8 mouse cellular contexts compared by ENCODE assay signal in genomic region chr7:130546791-130547484, GRCm38 (mm10). TPM values are rescaled to one million over a fixed set of nuclear protein-coding genes. Genes with fewer than 3 reads are reported as not detected.
DNase-seq lines count a peak whose midpoint lies in the region; ATAC-seq lines count a peak whose summit lies in the region.

No protein-coding gene starts in this region.

- H3K9me3 ChIP-seq in hindbrain, embryonic 14.5 days (ENCODE audit: control insufficient read depth, low read length) = no peaks in the 10 kb centered on the region

- H3K36me3 ChIP-seq in hindbrain, embryonic 14.5 days (replicated peaks; ENCODE audit: control insufficient read depth, insufficient read depth) = peaks cover 22% of the 10 kb centered on the region

- peak overlapping the region; percentile 85 for H3K9ac ChIP-seq in hindbrain, embryonic 14.5 days

- H3K27ac ChIP-seq in hindbrain, embryonic 14.5 days = peak overlapping the region; percentile 98

- H3K4me2 ChIP-seq in hindbrain, embryonic 14.5 days (replicated peaks) = peak overlapping the region; percentile 79

- ATAC-seq in hindbrain, embryonic 14.5 days (ENCODE audit: low FRiP score) = peak; percentile 95

- H3K4me1 ChIP-seq in hindbrain, embryonic 14.5 days (replicated peaks; ENCODE audit: control insufficient read depth, insufficient read depth, low read length) = peaks cover 10% of the 10 kb centered on the region

- DNase-seq in R1 (ENCODE audit: low read depth, low spot score) = peak; percentile 96
- DNase-seq in cerebellum, postnatal 25 days = peak; percentile 95 to 97
- DNase-seq in frontal cortex, postnatal 25 days (ENCODE audit: low spot score in 2 of 2) = peak; percentile 76 to 85
- DNase-seq in hindbrain, embryonic 14.5 days (ENCODE audit: low spot score) = peak; percentile 91
- peak; percentile 89 for DNase-seq in layer of hippocampus, postnatal 36 days
- peak; percentile 95 for DNase-seq in lung, postnatal 36 days
- peak; percentile 95 for DNase-seq in retina, postnatal 1 day
- DNase-seq in urinary bladder, adult 18-20 months (ENCODE audit: low spot score in 2 of 2) = peak; percentile 87 to 91

- no peaks in the 10 kb centered on the region for H3K27me3 ChIP-seq in hindbrain, embryonic 14.5 days (ENCODE audit: control insufficient read depth, insufficient read depth, low read length)

- peak overlapping the region; percentile 98 for H3K4me3 ChIP-seq in hindbrain, embryonic 14.5 days (replicated peaks; ENCODE audit: low read length)

- WGBS in hindbrain, embryonic 14.5 days = under 1% methylated on average over 84 of the region's 84 CpGs

RNA-seq across cellular contexts. Expression of gene Nsmce4a, which starts 26.0 kb away (rescaled TPM):
- 96.7 and 99.6 TPM in 2 replicates for polyA plus RNA-seq in hindbrain, embryonic 14.5 days (2014; fragmentation: Nextera tagmentation; extraction: Ambion mirVana)
- total RNA-seq in layer of hippocampus, postnatal 36 days (2021) = 10 to 100 TPM; 41.5 to 41.8 TPM

RNA-seq across cellular contexts. Expression of gene Ate1, which starts 26.8 kb away (rescaled TPM):
- 104 and 108 TPM in 2 replicates for polyA plus RNA-seq in hindbrain, embryonic 14.5 days (2014; fragmentation: Nextera tagmentation; extraction: Ambion mirVana)
- total RNA-seq in layer of hippocampus, postnatal 36 days (2021) = 10 to 100 TPM; 72.8 to 74.0 TPM

RNA-seq across cellular contexts. Expression of gene Tacc2, which starts 30.3 kb away (rescaled TPM):
- polyA plus RNA-seq in hindbrain, embryonic 14.5 days (2014; fragmentation: Nextera tagmentation; extraction: Ambion mirVana) = 58.9 and 61.6 TPM in 2 replicates
- total RNA-seq in layer of hippocampus, postnatal 36 days (2021) = 10 to 100 TPM; 73.1 to 82.4 TPM

Comparison
In these comparisons a context has a peak if more than half of its experiments do, and no peak if none do; other contexts are left out.
1. Peak in every context shown above with its lines: DNase-seq, ATAC-seq, H3K4me3 ChIP-seq and H3K27ac ChIP-seq.